Mouse (Mus musculus) kidney, embryonic 16.5 days (tissue): Measurements from ENCODE around the gene Dglucy. TPM values are rescaled to one million over a fixed set of nuclear protein-coding genes. Genes with fewer than 3 reads are reported as not detected.

Source experiments
- ATAC-seq: fragments of 200-750 bp; cut with Nextera tagmentation; 2 replicates; pipeline ENCODE4 v1.8.0; 2017; ENCODE audit warnings: moderate TSS enrichment; ENCODE audit not compliant: low FRiP score, low TSS enrichment
- H3K27ac ChIP-seq: fragments of 300-500 bp; sonication (generic); 2 replicates; pipeline ENCODE4 v1.5.1; 2014; ENCODE audit warnings: low read length
- H3K27me3 ChIP-seq: fragments of 300-500 bp; sonication (generic); 2 replicates; pipeline ENCODE4 v1.6.1; 2014; ENCODE audit warnings: low read length, control low read depth, mixed read lengths; ENCODE audit not compliant: insufficient read depth
- H3K36me3 ChIP-seq: fragments of 300-500 bp; sonication (generic); 2 replicates; pipeline ENCODE4 v1.6.1; 2014; ENCODE audit warnings: low read length, control low read depth, mixed read lengths; ENCODE audit not compliant: insufficient read depth
- H3K4me1 ChIP-seq: fragments of 300-500 bp; sonication (generic); 2 replicates; pipeline ENCODE4 v1.6.1; 2014; ENCODE audit warnings: low read length, control low read depth, mixed read lengths; ENCODE audit not compliant: insufficient read depth
- H3K4me2 ChIP-seq: fragments of 300-500 bp; sonication (generic); replicated peaks from 2 replicates; pipeline ENCODE4 v1.6.1; 2014; ENCODE audit warnings: low read depth, low read length
- H3K4me3 ChIP-seq: fragments of 300-500 bp; sonication (generic); 2 replicates; pipeline ENCODE4 v1.5.1; 2014; ENCODE audit warnings: mild to moderate bottlenecking, low read length
- H3K9ac ChIP-seq: fragments of 300-500 bp; sonication (generic); replicated peaks from 2 replicates; pipeline ENCODE4 v1.6.1; 2014; ENCODE audit warnings: low read length
- H3K9me3 ChIP-seq: fragments of 300-500 bp; sonication (generic); 2 replicates; pipeline ENCODE4 v1.6.1; 2016; ENCODE audit warnings: low read length, control low read depth
- WGBS: fragments of 180-500 bp; shearing (Covaris S2); extraction: QIAGEN DNeasy Blood & Tissue Kit; methylation state at CpG from one replicate; pipeline ENCODE4 v1.1.7; 2014; 5-methylcytosine and 5-hydroxymethylcytosine counted together
- polyA plus RNA-seq: library from polyadenylated mRNA; unstranded; fragments of >200 nt; fragmentation: Nextera tagmentation; extraction: Ambion mirVana; gene quantifications from 2 replicates; pipeline ENCODE4 v1.2.1, GENCODE M21; 2015

Gene Dglucy
- polyA plus RNA-seq, 1 experiment from 2014 or later = 3.9 TPM

GRCm38 (mm10) chr12:100906861-100907260, 128.0 kb downstream of the Dglucy start:
- Histone ChIP-seq H3K4me3 (no peak overlapping the region), H3K4me2 (no peak overlapping the region), H3K27me3 (peaks cover 7% of the 10 kb centered on the region; the same call in 1 of the 2 replicates), H3K9ac (no peak overlapping the region), H3K4me1 (0 out of 2 replicates have a peak, but pooled peaks cover 3% of the 10 kb centered on the region), H3K36me3 (no peaks in the 10 kb centered on the region), H3K9me3 (no peaks in the 10 kb centered on the region), H3K27ac (no peak overlapping the region)
- ATAC-seq = no peak
- WGBS = 84% methylated on average over 5 of the region's 5 CpGs

GRCm38 (mm10) chr12:100907598-100908297, 128.9 kb downstream of the Dglucy start, which contains the start of gene Gpr68:
Gene Gpr68, minus strand, starts transcription at chr12:100908198.
- no peak within 1 kb of the TSS for H3K27ac ChIP-seq
- peak; percentile 88; the same call in 1 of the 2 replicates for ATAC-seq
- 4% methylated on average over 39 of the region's 39 CpGs for WGBS
- H3K27me3 ChIP-seq = peaks cover 6% of the 10 kb centered on the region; the same call in 1 of the 2 replicates
- H3K9ac ChIP-seq = peak within 1 kb of the TSS; percentile 59
- 0 out of 2 replicates have a peak, but pooled peaks cover 3% of the 10 kb centered on the region for H3K4me1 ChIP-seq
- no peaks in the 10 kb centered on the region for H3K9me3 ChIP-seq
- H3K4me3 ChIP-seq = peak within 1 kb of the TSS; percentile 43
- H3K4me2 ChIP-seq = peak within 1 kb of the TSS; percentile 64
- no peaks in the 10 kb centered on the region; the same call in 1 of the 2 replicates for H3K36me3 ChIP-seq

GRCm38 (mm10) chr12:100908298-100909034, 129.6 kb downstream of the Dglucy start:
- Histone ChIP-seq H3K4me1 (0 out of 2 replicates have a peak, but pooled peaks cover 3% of the 10 kb centered on the region), H3K9me3 (no peaks in the 10 kb centered on the region), H3K36me3 (peaks cover 3% of the 10 kb centered on the region; the same call in 1 of the 2 replicates), H3K4me2 (peak overlapping the region; percentile 64), H3K27ac (no peak overlapping the region), H3K27me3 (peaks cover 6% of the 10 kb centered on the region; the same call in 1 of the 2 replicates), H3K4me3 (peak overlapping the region; percentile 43), H3K9ac (peak overlapping the region; percentile 59; the same call in 1 of the 2 replicates)
- WGBS = 16% methylated on average over 10 of the region's 10 CpGs
- ATAC-seq = peak; percentile 36; the same call in 1 of the 2 replicates

- Histone ChIP-seq H3K4me2 (no peak overlapping the region), H3K9ac (no peak overlapping the region), H3K27ac (no peak overlapping the region), H3K9me3 (no peaks in the 10 kb centered on the region), H3K36me3 (peaks cover 8% of the 10 kb centered on the region; the same call in 1 of the 2 replicates), H3K27me3 (peaks cover 6% of the 10 kb centered on the region; the same call in 1 of the 2 replicates), H3K4me3 (no peak overlapping the region), H3K4me1 (0 out of 2 replicates have a peak, but pooled peaks cover 3% of the 10 kb centered on the region)
- WGBS = 52% methylated on average over 6 of the region's 6 CpGs
- no peak for ATAC-seq
These were observed 130.9 kb downstream of the Dglucy start for GRCm38 (mm10) chr12:100909765-100910164.

- Histone ChIP-seq H3K9ac (no peak overlapping the region), H3K36me3 (peaks cover 8% of the 10 kb centered on the region; the same call in 1 of the 2 replicates), H3K27me3 (peaks cover 6% of the 10 kb centered on the region; the same call in 1 of the 2 replicates), H3K9me3 (no peaks in the 10 kb centered on the region), H3K4me1 (0 out of 2 replicates have a peak, but pooled peaks cover 3% of the 10 kb centered on the region), H3K27ac (no peak overlapping the region), H3K4me2 (no peak overlapping the region), H3K4me3 (no peak overlapping the region)
- 64% methylated on average over 12 of the region's 12 CpGs for WGBS
- ATAC-seq = no peak
These were observed 131.9 kb downstream of the Dglucy start for GRCm38 (mm10) chr12:100910731-100911130.

DNA sequence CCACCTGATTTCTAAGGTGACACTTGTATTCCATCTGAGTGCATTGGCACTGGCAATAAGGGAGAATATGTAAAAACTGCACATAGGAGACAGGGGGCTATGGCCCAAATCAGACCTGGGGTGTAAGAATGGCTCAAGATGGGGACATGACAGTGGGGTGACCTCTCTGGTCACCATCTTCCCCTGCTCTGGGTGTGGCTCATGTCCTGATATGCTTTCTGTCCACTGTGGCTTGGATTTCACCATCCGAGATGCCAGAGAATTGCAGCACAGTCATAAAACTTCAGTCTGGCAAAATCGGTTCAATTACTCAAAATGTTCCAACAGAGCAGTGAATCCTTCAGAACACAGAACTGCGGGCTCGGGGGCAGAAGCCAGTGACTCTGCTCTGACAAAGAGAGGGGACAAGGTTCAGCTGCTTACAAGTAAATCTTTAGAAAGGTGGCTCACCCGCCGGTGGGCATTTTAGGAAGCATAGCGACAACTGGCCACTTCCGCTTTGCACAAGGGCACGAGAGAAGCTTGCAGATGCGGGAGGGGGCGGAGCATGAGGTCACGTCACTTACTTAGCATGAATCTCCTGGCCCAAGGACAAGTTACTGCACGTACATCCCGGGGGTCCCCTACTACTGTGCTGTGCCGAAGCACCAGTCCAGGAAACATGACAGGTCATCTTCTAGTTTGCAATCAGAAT, 145.9 kb downstream of the Dglucy start:
- no peak for ATAC-seq
- H3K36me3 ChIP-seq = peaks cover 18% of the 10 kb centered on the region; the same call in 1 of the 2 replicates
- no peaks in the 10 kb centered on the region for H3K4me1 ChIP-seq
- 74% methylated on average over 15 of the region's 15 CpGs for WGBS
- no peak overlapping the region for H3K4me2 ChIP-seq
- no peak overlapping the region for H3K27ac ChIP-seq
- no peaks in the 10 kb centered on the region for H3K27me3 ChIP-seq
- no peak overlapping the region for H3K4me3 ChIP-seq
- no peaks in the 10 kb centered on the region for H3K9me3 ChIP-seq
- no peak overlapping the region for H3K9ac ChIP-seq

DNA sequence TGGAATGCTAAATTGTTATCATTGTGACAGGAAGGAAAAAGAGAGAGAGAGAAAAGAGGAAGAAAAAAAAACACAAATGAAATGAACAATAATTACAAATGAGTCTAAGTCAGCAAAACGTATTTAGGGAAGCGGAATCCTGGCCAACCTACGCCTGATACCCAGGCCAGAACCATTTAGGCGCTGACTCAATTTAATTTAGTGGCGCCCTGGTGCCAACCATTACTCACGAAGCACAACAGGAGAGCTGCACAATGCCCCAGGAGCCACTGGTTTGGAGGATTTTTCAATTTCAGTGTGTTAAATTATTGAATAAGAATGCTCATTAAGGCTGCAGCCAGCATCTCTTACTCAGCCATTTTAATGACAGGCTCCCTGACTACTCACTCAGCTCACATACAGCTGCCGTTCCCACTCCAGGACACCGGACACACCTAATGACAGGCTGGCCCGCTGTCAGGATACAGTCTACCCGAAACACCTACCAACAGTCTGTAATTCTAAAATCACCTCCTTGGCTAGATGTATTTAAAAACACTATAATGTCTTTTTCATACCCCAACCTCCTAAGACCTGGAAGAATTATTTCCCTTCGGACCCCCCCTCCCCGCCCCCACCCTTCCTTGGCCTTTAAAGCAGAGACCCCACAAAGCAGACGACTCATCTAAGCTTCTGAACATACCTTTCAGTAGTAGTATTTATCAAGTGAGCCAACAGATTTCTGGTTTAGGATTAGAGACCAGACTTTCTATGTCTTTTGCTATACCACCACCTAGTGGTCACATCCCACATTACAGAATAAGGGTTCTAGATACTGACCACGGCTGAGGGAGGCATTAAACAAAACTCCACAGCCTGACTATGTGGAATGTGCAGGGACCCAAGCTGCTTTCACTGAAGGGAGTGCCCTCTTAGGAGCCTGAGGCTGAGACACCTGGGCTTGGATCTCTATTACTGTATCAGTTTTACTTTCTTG, 147.1 kb downstream of the Dglucy start:
- no peaks in the 10 kb centered on the region for H3K4me1 ChIP-seq
- no peak overlapping the region for H3K4me2 ChIP-seq
- no peaks in the 10 kb centered on the region for H3K27me3 ChIP-seq
- no peak overlapping the region for H3K4me3 ChIP-seq
- no peaks in the 10 kb centered on the region for H3K9me3 ChIP-seq
- no peak overlapping the region for H3K9ac ChIP-seq
- no peak overlapping the region for H3K27ac ChIP-seq
- 72% methylated on average over 14 of the region's 14 CpGs for WGBS
- peaks cover 25% of the 10 kb centered on the region; the same call in 1 of the 2 replicates for H3K36me3 ChIP-seq
- ATAC-seq = peak; percentile 62; the same call in 1 of the 2 replicates

DNA sequence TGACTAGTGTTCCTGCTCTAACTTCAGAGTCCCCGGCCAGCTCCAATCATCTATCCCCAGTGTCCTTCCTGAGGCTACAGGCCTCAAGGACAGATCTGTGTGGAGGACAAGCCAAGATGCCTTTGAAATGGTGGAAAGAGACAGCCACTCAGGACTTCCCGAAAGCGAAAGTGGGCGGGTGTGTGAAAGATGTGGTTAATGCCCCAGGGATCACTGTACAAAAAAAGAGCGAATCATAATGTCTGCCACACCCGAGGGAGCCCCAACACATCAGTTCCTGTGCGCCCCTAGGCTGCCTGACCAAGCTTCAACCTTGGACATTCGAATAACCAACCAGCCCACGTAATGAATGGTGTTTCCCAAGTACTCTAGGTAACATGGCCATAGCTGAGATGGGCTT, 149.4 kb downstream of the Dglucy start:
- Histone ChIP-seq H3K27ac (no peak overlapping the region), H3K4me3 (no peak overlapping the region), H3K27me3 (no peaks in the 10 kb centered on the region), H3K36me3 (peaks cover 31% of the 10 kb centered on the region), H3K9me3 (no peaks in the 10 kb centered on the region), H3K9ac (no peak overlapping the region), H3K4me2 (no peak overlapping the region), H3K4me1 (no peaks in the 10 kb centered on the region)
- no peak for ATAC-seq
- 89% methylated on average over 9 of the region's 9 CpGs for whole genome bisulfite sequencing
